Mouse (Mus musculus): Measurements from ENCODE around the gene Rbfox3.

DNA sequence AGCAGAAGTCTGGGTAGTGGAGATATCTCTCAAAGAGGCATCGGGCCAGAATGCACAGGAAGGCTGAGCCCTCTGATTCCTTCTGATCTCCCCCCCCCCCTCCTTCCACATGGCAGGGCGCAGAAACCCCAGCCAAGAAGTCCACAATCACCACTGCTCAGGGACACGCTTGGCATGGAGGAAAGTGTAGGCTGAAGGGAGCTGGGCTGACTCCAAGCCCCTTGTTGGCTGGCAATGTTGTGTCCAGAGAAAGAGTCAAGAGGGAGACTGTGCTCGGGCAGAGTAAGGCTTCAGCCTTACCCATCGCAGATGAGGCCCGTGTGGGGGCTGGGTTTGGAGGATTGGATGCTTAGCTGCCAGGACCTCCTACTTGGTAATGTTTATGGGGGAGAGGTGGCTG, 307.2 kb downstream of the Rbfox3 start:
- TF ChIP-seq ZC3H11A (IDR thresholded peaks at IDR 0.05; ENCODE audit: low read depth, low read length): no peak
- no peak for TF ChIP-seq MAZ (IDR thresholded peaks at IDR 0.05; ENCODE audit: low read depth, low read length)
- no peak for TF ChIP-seq SMC3 (IDR thresholded peaks at IDR 0.05; ENCODE audit: low read depth, low read length)
- no peak for TF ChIP-seq KAT2A (IDR thresholded peaks at IDR 0.05; ENCODE audit: insufficient replicate concordance, low read length)
- TF ChIP-seq EP300 (IDR thresholded peaks at IDR 0.05; ENCODE audit: low read length): no peak

Data from CH12.LX (cell line).